Mouse (Mus musculus): ENCODE measurements around the gene Brms1l. TPM values are rescaled to one million over a fixed set of nuclear protein-coding genes. Genes with fewer than 3 reads are reported as not detected.

Gene Brms1l
- total RNA-seq, 4 experiments from 2014 or later: 63.4 to 77.9 (median 71.0) TPM

- DNase-seq (ENCODE audit: low spot score in 2 of 2): no peak
These were observed 23.6 kb downstream of the Brms1l start for GRCm38 (mm10) chr12:55859409-55860349.

GRCm38 (mm10) chr12:55860631-55861030 is 24.5 kb downstream of the Brms1l start:
- DNase-seq (ENCODE audit: low spot score in 2 of 2): no peak

GRCm38 (mm10) chr12:55867738-55868137 is 31.6 kb downstream of the Brms1l start:
- DNase-seq (ENCODE audit: low spot score in 2 of 2): no peak

GRCm38 (mm10) chr12:55869622-55870322 is 33.6 kb downstream of the Brms1l start:
- DNase-seq (ENCODE audit: low spot score in 2 of 2): no peak

- no peak for DNase-seq (ENCODE audit: low spot score in 2 of 2)
These were observed 49.3 kb downstream of the Brms1l start for GRCm38 (mm10) chr12:55885449-55885848.

- DNase-seq (ENCODE audit: low spot score in 2 of 2): no peak
These were observed 52.4 kb downstream of the Brms1l start for GRCm38 (mm10) chr12:55888570-55888969.

- no peak for DNase-seq (ENCODE audit: low spot score in 2 of 2)
These were observed 68.7 kb downstream of the Brms1l start for GRCm38 (mm10) chr12:55904801-55905200.

- no peak for DNase-seq (ENCODE audit: low spot score in 2 of 2)
These were observed 76.0 kb downstream of the Brms1l start for GRCm38 (mm10) chr12:55912138-55912537.

- no peak for DNase-seq (ENCODE audit: low spot score in 2 of 2)
These were observed 77.1 kb downstream of the Brms1l start for GRCm38 (mm10) chr12:55913201-55913600.

- DNase-seq (ENCODE audit: low spot score in 2 of 2): no peak
These were observed 80.1 kb downstream of the Brms1l start for GRCm38 (mm10) chr12:55916250-55916649.

- DNase-seq (ENCODE audit: low spot score in 2 of 2): no peak
These were observed 80.9 kb downstream of the Brms1l start for GRCm38 (mm10) chr12:55917020-55917419.

Small RNA genes lying within 50 kb of the gene (microRNA-seq; reads per million reads assigned to microRNA genes)
- gene Gm23394: 3.3 to 9.7 reads per million in 2 experiments

Other genes starting within 250 kb of the Brms1l start
- under 1 TPM; 0.21 to 0.46 (median 0.24) TPM for gene Insm2, start 236.9 kb upstream of the Brms1l start, total RNA-seq (2022)
- gene Ralgapa1, start 15.2 kb upstream of the Brms1l start, total RNA-seq (2022): 100 to 1,000 TPM; 106 to 112 (median 111) TPM